ENCODE assay signal across 14 mouse cellular contexts in the genomic region with DNA sequence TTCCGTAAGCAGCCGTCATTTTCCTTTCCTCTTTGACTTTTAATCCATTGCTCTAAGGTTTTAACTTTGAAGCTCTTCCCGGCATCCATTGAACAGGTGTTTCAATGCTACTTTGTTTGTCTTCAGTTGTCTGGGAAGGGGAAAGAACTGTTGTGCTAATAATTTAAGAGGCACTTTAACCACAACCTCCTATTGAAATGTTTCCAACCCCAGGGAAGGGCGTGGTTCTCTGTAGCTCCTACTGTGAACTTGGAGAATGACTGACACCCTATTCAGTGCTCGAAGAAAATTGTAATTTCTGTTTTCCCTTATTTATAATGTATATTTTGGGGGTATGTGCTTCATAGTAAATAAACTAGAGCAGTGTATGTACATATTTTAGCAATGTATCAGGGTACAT.
"Had no signal": no experiment of that assay in that cellular context is flagged by ENCODE, and none has a peak within 500 bp of the region (broad histone marks: within the 10 kb centered on the region; RNA-seq: fewer than 3 reads in every experiment).

No protein-coding gene starts in this region.

- H3K4me3 ChIP-seq: left cerebral cortex, adult 2 months; limb, embryonic 10.5 days; liver, embryonic 15.5 days; midbrain, embryonic 10.5 days; neural tube, embryonic 12.5 days had no signal

- H3K36me3 ChIP-seq: liver, embryonic 15.5 days; midbrain, embryonic 10.5 days; neural tube, embryonic 12.5 days had no signal

- H3K4me1 ChIP-seq: liver, embryonic 15.5 days; neural tube, embryonic 12.5 days had no signal

- H3K27ac ChIP-seq: left cerebral cortex, adult 2 months; liver, embryonic 15.5 days; midbrain, embryonic 10.5 days; neural tube, embryonic 12.5 days had no signal

- ATAC-seq: intestine, embryonic 16.5 days had no signal

- H3K9ac ChIP-seq: liver, embryonic 15.5 days; lung, embryonic 14.5 days; neural tube, embryonic 12.5 days had no signal

- H3K9me3 ChIP-seq: limb, embryonic 10.5 days; liver, embryonic 15.5 days; midbrain, embryonic 10.5 days; neural tube, embryonic 12.5 days had no signal

- H3K4me2 ChIP-seq: liver, embryonic 11.5 days; liver, embryonic 15.5 days; lung, embryonic 14.5 days; neural tube, embryonic 12.5 days had no signal

- H3K27me3 ChIP-seq: liver, embryonic 15.5 days; neural tube, embryonic 12.5 days had no signal

- DNase-seq: kidney, postnatal 10 days; lung, embryonic 14.5 days; lung, postnatal 14 days; midbrain, embryonic 14.5 days; right cerebral cortex, postnatal 4 days; spleen, adult 18-20 months; thymus, postnatal 4 days had no signal
